ENCODE assay signal across 7 mouse cellular contexts in the genomic region with DNA sequence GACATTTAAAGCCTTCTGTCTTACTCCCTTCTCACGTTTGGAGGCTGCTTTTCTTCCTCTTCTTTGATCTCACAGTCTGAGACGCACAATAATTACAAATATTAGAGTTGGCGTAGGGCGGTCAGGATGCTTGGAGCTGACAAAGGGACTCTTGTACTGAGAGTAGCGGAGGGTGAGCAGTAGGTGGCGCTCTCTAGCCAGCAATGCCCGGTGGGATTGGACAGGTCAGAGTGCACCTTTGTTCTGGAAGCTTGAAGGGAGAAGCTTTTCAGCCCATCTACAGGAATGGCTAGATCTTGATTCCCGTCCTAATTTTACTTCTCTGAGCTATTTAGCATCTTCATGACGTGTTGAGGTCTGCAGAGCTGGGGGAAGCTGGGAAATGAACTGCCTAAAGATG.
DNase-seq lines count a peak whose midpoint lies in the region; ATAC-seq and TF ChIP-seq lines count a peak whose summit lies in the region.

No protein-coding gene starts in this region.

- no peaks in the 10 kb centered on the region for H3K27me3 ChIP-seq in limb, embryonic 11.5 days (ENCODE audit: control insufficient read depth, insufficient read depth, low read length)
- H3K27me3 ChIP-seq in midbrain, postnatal 0 days (ENCODE audit: insufficient read depth, low read length): no peaks in the 10 kb centered on the region

- peak; percentile 72; the same call in 1 of the 2 replicates for ATAC-seq in limb, embryonic 11.5 days (ENCODE audit: insufficient number of reproducible peaks, low FRiP score, low TSS enrichment, low read depth)
- peak; percentile 89 for ATAC-seq in midbrain, postnatal 0 days (ENCODE audit: low FRiP score)

- H3K9ac ChIP-seq in limb, embryonic 11.5 days (ENCODE audit: low read length): no peak overlapping the region
- H3K9ac ChIP-seq in midbrain, postnatal 0 days (replicated peaks; ENCODE audit: low read length, poor library complexity, severe bottlenecking): no peak overlapping the region; the same call in 1 of the 2 replicates

- no peaks in the 10 kb centered on the region for H3K36me3 ChIP-seq in limb, embryonic 11.5 days (ENCODE audit: control insufficient read depth, insufficient read depth, low read length)
- no peaks in the 10 kb centered on the region for H3K36me3 ChIP-seq in midbrain, postnatal 0 days (ENCODE audit: insufficient read depth, low read length)

- no peak overlapping the region for H3K27ac ChIP-seq in limb, embryonic 11.5 days (replicated peaks; ENCODE audit: low read depth, low read length)
- 0 out of 2 replicates have a peak overlapping the region, but pooled peaks have one; percentile 4 for H3K27ac ChIP-seq in midbrain, postnatal 0 days (ENCODE audit: low read depth, low read length)

- no peaks in the 10 kb centered on the region; the same call in 1 of the 2 replicates for H3K9me3 ChIP-seq in limb, embryonic 11.5 days (ENCODE audit: control insufficient read depth, low read length)
- no peaks in the 10 kb centered on the region for H3K9me3 ChIP-seq in midbrain, postnatal 0 days (ENCODE audit: low read length)

- WGBS in limb, embryonic 11.5 days: 12% methylated on average over 9 of the region's 9 CpGs
- 5% methylated on average over 9 of the region's 9 CpGs for WGBS in midbrain, postnatal 0 days

- peak; percentile 94 for TF ChIP-seq CTCF in midbrain, postnatal 0 days (IDR thresholded peaks at IDR 0.05)

- H3K4me2 ChIP-seq in limb, embryonic 11.5 days (ENCODE audit: low read depth, severe bottlenecking): no peak overlapping the region
- no peak overlapping the region for H3K4me2 ChIP-seq in midbrain, postnatal 0 days (ENCODE audit: low read depth, low read length, poor library complexity, severe bottlenecking)

- DNase-seq in adrenal gland, adult 2 months: peak; percentile 80
- DNase-seq in embryo, embryonic 10.5 days (ENCODE audit: low spot score): peak; percentile 90
- DNase-seq in gastrocnemius, postnatal 4 days (ENCODE audit: low spot score in 2 of 2): peak; percentile 51 to 80
- DNase-seq in kidney, adult 11 months: peak; percentile 45
- DNase-seq in limb, embryonic 11.5 days (ENCODE audit: low spot score): peak; percentile 92
- DNase-seq in midbrain, postnatal 0 days (ENCODE audit: low spot score): peak; percentile 88
- peak; percentile 35 to 79 for DNase-seq in spleen, postnatal 10 days (ENCODE audit: low spot score in 2 of 2)

- H3K4me1 ChIP-seq in limb, embryonic 11.5 days (ENCODE audit: control insufficient read depth, insufficient read depth, low read length): no peaks in the 10 kb centered on the region; the same call in 1 of the 2 replicates
- H3K4me1 ChIP-seq in midbrain, postnatal 0 days (ENCODE audit: insufficient read depth, low read length): no peaks in the 10 kb centered on the region

- H3K4me3 ChIP-seq in limb, embryonic 11.5 days (ENCODE audit: low read depth, low read length): no peak overlapping the region
- no peak overlapping the region for H3K4me3 ChIP-seq in midbrain, postnatal 0 days (ENCODE audit: low read depth, low read length)
